Mouse (Mus musculus): ENCODE measurements around the gene Hoxc6. TPM values are rescaled to one million over a fixed set of nuclear protein-coding genes. Genes with fewer than 3 reads are reported as not detected.

The Hoxc6 gene
- total and polyA plus RNA-seq, 3 experiments = 12.0 to 37.1 (median 27.1) TPM

- no peaks in the 10 kb centered on the region for H3K9me3 ChIP-seq (replicated peaks)
- TF ChIP-seq POLR2AphosphoS5 (IDR thresholded peaks at IDR 0.05; ENCODE audit: insufficient replicate concordance, low read depth, low read length) = no peak
- TF ChIP-seq GATA1 (IDR thresholded peaks at IDR 0.05; ENCODE audit: borderline replicate concordance, low read length) = no peak
- no peak for TF ChIP-seq CTCF (IDR thresholded peaks at IDR 0.05; ENCODE audit: low read depth, low read length)
- TF ChIP-seq TAL1 (conservative IDR thresholded peaks at IDR 0.05; ENCODE audit: low read depth, low read length) = no peak
- TF ChIP-seq GATA2 (IDR thresholded peaks at IDR 0.05; ENCODE audit: borderline replicate concordance, low read depth, low read length) = no peak
Measured at GRCm38 (mm10) chr15:102984925-102985324, 13.1 kb upstream of the Hoxc6 start.

GRCm38 (mm10) chr15:102987124-102987833, 10.8 kb upstream of the Hoxc6 start:
- peaks cover 6% of the 10 kb centered on the region for H3K36me3 ChIP-seq (replicated peaks)
- peaks cover 44% of the 10 kb centered on the region for H3K27me3 ChIP-seq (ENCODE audit: insufficient read depth, low read length)
- H3K9me3 ChIP-seq (replicated peaks) = no peaks in the 10 kb centered on the region
- H3K4me1 ChIP-seq (ENCODE audit: insufficient read depth, low read depth, low read length) = peaks cover 73% of the 10 kb centered on the region
- no peak for ATAC-seq (ENCODE audit: extremely low read depth, insufficient number of reproducible peaks, low FRiP score, poor library complexity, severe bottlenecking)
- TF ChIP-seq TAL1 (conservative IDR thresholded peaks at IDR 0.05; ENCODE audit: low read depth, low read length) (no peak), CTCF (IDR thresholded peaks at IDR 0.05; ENCODE audit: low read depth, low read length) (peak; percentile 67)
- peak overlapping the region; percentile 44; the same call in 1 of the 2 replicates for H3K4me3 ChIP-seq (ENCODE audit: low read depth, low read length)
- DNase-seq (ENCODE audit: low spot score) = peak; percentile 48

More at GRCm38 (mm10) chr15:102984925-102985324, 13.1 kb upstream of the Hoxc6 start:
- Histone ChIP-seq H3K27me3 (ENCODE audit: insufficient read depth, low read length) (peaks cover 49% of the 10 kb centered on the region), H3K4me1 (ENCODE audit: insufficient read depth, low read depth, low read length) (peaks cover 72% of the 10 kb centered on the region), H3K4me3 (ENCODE audit: low read depth, low read length) (no peak overlapping the region), H3K36me3 (replicated peaks) (peaks cover 6% of the 10 kb centered on the region)
- ATAC-seq (ENCODE audit: extremely low read depth, insufficient number of reproducible peaks, low FRiP score, poor library complexity, severe bottlenecking) (no peak), DNase-seq (ENCODE audit: low spot score) (no peak)

- Histone ChIP-seq H3K4me1 (ENCODE audit: insufficient read depth, low read depth, low read length) (peaks cover 75% of the 10 kb centered on the region), H3K4me3 (ENCODE audit: low read depth, low read length) (no peak overlapping the region), H3K36me3 (replicated peaks) (peaks cover 6% of the 10 kb centered on the region), H3K27me3 (ENCODE audit: insufficient read depth, low read length) (peaks cover 37% of the 10 kb centered on the region), H3K9me3 (replicated peaks) (no peaks in the 10 kb centered on the region)
- ATAC-seq (ENCODE audit: extremely low read depth, insufficient number of reproducible peaks, low FRiP score, poor library complexity, severe bottlenecking) (no peak), DNase-seq (ENCODE audit: low spot score) (no peak)
- no peak for TF ChIP-seq CTCF (IDR thresholded peaks at IDR 0.05; ENCODE audit: low read depth, low read length)
- TF ChIP-seq TAL1 (conservative IDR thresholded peaks at IDR 0.05; ENCODE audit: low read depth, low read length) = no peak
- TF ChIP-seq POLR2AphosphoS5 (IDR thresholded peaks at IDR 0.05; ENCODE audit: insufficient replicate concordance, low read depth, low read length) = no peak
- no peak for TF ChIP-seq GATA1 (IDR thresholded peaks at IDR 0.05; ENCODE audit: borderline replicate concordance, low read length)
- TF ChIP-seq GATA2 (IDR thresholded peaks at IDR 0.05; ENCODE audit: borderline replicate concordance, low read depth, low read length) = no peak
Measured at GRCm38 (mm10) chr15:102988078-102988477, 10.0 kb upstream of the Hoxc6 start.

GRCm38 (mm10) chr15:102990461-102991397, 7.3 kb upstream of the Hoxc6 start, which contains the start of gene Hoxc8:
TSS of gene Hoxc8 (plus strand) at chr15:102990607.
- Histone ChIP-seq H3K36me3 (replicated peaks) (no peaks in the 10 kb centered on the region), H3K9me3 (replicated peaks) (no peaks in the 10 kb centered on the region), H3K27me3 (ENCODE audit: insufficient read depth, low read length) (peaks cover 20% of the 10 kb centered on the region), H3K4me1 (ENCODE audit: insufficient read depth, low read depth, low read length) (peaks cover 81% of the 10 kb centered on the region), H3K4me3 (ENCODE audit: low read depth, low read length) (peak within 1 kb of the TSS; percentile 73)
- DNase-seq (ENCODE audit: low spot score) (no peak), ATAC-seq (ENCODE audit: extremely low read depth, insufficient number of reproducible peaks, low FRiP score, poor library complexity, severe bottlenecking) (no peak)
- TF ChIP-seq CTCF (IDR thresholded peaks at IDR 0.05; ENCODE audit: low read depth, low read length) = no peak
- no peak for TF ChIP-seq POLR2AphosphoS5 (IDR thresholded peaks at IDR 0.05; ENCODE audit: insufficient replicate concordance, low read depth, low read length)
- no peak for TF ChIP-seq GATA1 (IDR thresholded peaks at IDR 0.05; ENCODE audit: borderline replicate concordance, low read length)
- no peak for TF ChIP-seq TAL1 (conservative IDR thresholded peaks at IDR 0.05; ENCODE audit: low read depth, low read length)

GRCm38 (mm10) chr15:102991782-102992181, 6.3 kb upstream of the Hoxc6 start:
- DNase-seq (ENCODE audit: low spot score) = no peak
- H3K27me3 ChIP-seq (ENCODE audit: insufficient read depth, low read length) = peaks cover 14% of the 10 kb centered on the region

GRCm38 (mm10) chr15:102992206-102992605, 5.9 kb upstream of the Hoxc6 start:
- ATAC-seq (ENCODE audit: extremely low read depth, insufficient number of reproducible peaks, low FRiP score, poor library complexity, severe bottlenecking) (no peak), DNase-seq (ENCODE audit: low spot score) (no peak)
- H3K4me3 ChIP-seq (ENCODE audit: low read depth, low read length) = peak overlapping the region; percentile 73; the same call in 1 of the 2 replicates
- H3K36me3 ChIP-seq (replicated peaks) = no peaks in the 10 kb centered on the region
- H3K27me3 ChIP-seq (ENCODE audit: insufficient read depth, low read length) = peaks cover 10% of the 10 kb centered on the region
- no peaks in the 10 kb centered on the region for H3K9me3 ChIP-seq (replicated peaks)
- TF ChIP-seq TAL1 (conservative IDR thresholded peaks at IDR 0.05; ENCODE audit: low read depth, low read length) (no peak), GATA1 (IDR thresholded peaks at IDR 0.05; ENCODE audit: borderline replicate concordance, low read length) (no peak), POLR2AphosphoS5 (IDR thresholded peaks at IDR 0.05; ENCODE audit: insufficient replicate concordance, low read depth, low read length) (no peak), GATA2 (IDR thresholded peaks at IDR 0.05; ENCODE audit: borderline replicate concordance, low read depth, low read length) (no peak), CTCF (IDR thresholded peaks at IDR 0.05; ENCODE audit: low read depth, low read length) (no peak)
- H3K4me1 ChIP-seq (ENCODE audit: insufficient read depth, low read depth, low read length) = peaks cover 84% of the 10 kb centered on the region

More at GRCm38 (mm10) chr15:102991782-102992181, 6.3 kb upstream of the Hoxc6 start:
- Histone ChIP-seq H3K36me3 (replicated peaks) (no peaks in the 10 kb centered on the region), H3K4me1 (ENCODE audit: insufficient read depth, low read depth, low read length) (peaks cover 85% of the 10 kb centered on the region), H3K9me3 (replicated peaks) (no peaks in the 10 kb centered on the region), H3K4me3 (ENCODE audit: low read depth, low read length) (peak overlapping the region; percentile 73; the same call in 1 of the 2 replicates)
- no peak for TF ChIP-seq TAL1 (conservative IDR thresholded peaks at IDR 0.05; ENCODE audit: low read depth, low read length)
- TF ChIP-seq POLR2AphosphoS5 (IDR thresholded peaks at IDR 0.05; ENCODE audit: insufficient replicate concordance, low read depth, low read length) = no peak
- TF ChIP-seq GATA2 (IDR thresholded peaks at IDR 0.05; ENCODE audit: borderline replicate concordance, low read depth, low read length) = no peak
- no peak for TF ChIP-seq GATA1 (IDR thresholded peaks at IDR 0.05; ENCODE audit: borderline replicate concordance, low read length)
- no peak for TF ChIP-seq CTCF (IDR thresholded peaks at IDR 0.05; ENCODE audit: low read depth, low read length)
- no peak; the same call in 1 of the 2 replicates for ATAC-seq (ENCODE audit: extremely low read depth, insufficient number of reproducible peaks, low FRiP score, poor library complexity, severe bottlenecking)
